Mouse (Mus musculus) heart, embryonic 10.5 days (tissue): ENCODE data around the gene Fgf14. TPM values are rescaled to one million over a fixed set of nuclear protein-coding genes. Genes with fewer than 3 reads are reported as not detected.
"Not testable (repeated sequence)": the region's sequence is repeated elsewhere in the genome, so short reads cannot be mapped to it uniquely, and the experiment has no call there.

Experiments used
- DNase-seq: peaks from one replicate; pipeline ENCODE4 v3.0.0-alpha.2; 2017; ENCODE audit warnings: low spot score
- H3K27ac ChIP-seq: fragments of 300-500 bp; sonication (generic); 2 replicates; pipeline ENCODE4 v1.5.1; 2016; ENCODE audit warnings: mild to moderate bottlenecking
- H3K27me3 ChIP-seq: fragments of 300-500 bp; sonication (generic); 2 replicates; pipeline ENCODE4 v1.6.1; 2016; ENCODE audit warnings: mild to moderate bottlenecking; ENCODE audit not compliant: poor library complexity, insufficient read depth, severe bottlenecking
- H3K36me3 ChIP-seq: fragments of 300-500 bp; sonication (generic); 2 replicates; pipeline ENCODE4 v1.6.1; 2016; ENCODE audit warnings: mild to moderate bottlenecking, moderate library complexity
- H3K4me1 ChIP-seq: fragments of 300-500 bp; sonication (generic); 2 replicates; pipeline ENCODE4 v1.6.1; 2016; ENCODE audit warnings: mild to moderate bottlenecking
- H3K4me3 ChIP-seq: fragments of 300-500 bp; sonication (generic); 2 replicates; pipeline ENCODE4 v1.5.1; 2016; ENCODE audit warnings: mild to moderate bottlenecking, moderate library complexity
- H3K9me3 ChIP-seq: fragments of 300-500 bp; sonication (generic); 2 replicates; pipeline ENCODE4 v1.6.1; 2016; ENCODE audit warnings: mild to moderate bottlenecking, moderate library complexity
- WGBS: fragments of 180-500 bp; shearing (Covaris S2); methylation state at CpG from one replicate; pipeline ENCODE4 v1.1.7; 2016; 5-methylcytosine and 5-hydroxymethylcytosine counted together
- polyA plus RNA-seq: library from polyadenylated mRNA; unstranded; fragments of >200 nt; fragmentation: Nextera tagmentation; extraction: Ambion mirVana; gene quantifications from 2 replicates; pipeline ENCODE4 v1.2.1, GENCODE M21; 2016

The Fgf14 gene
- polyA plus RNA-seq, 1 experiment from 2014 or later: 0.44 TPM

DNA sequence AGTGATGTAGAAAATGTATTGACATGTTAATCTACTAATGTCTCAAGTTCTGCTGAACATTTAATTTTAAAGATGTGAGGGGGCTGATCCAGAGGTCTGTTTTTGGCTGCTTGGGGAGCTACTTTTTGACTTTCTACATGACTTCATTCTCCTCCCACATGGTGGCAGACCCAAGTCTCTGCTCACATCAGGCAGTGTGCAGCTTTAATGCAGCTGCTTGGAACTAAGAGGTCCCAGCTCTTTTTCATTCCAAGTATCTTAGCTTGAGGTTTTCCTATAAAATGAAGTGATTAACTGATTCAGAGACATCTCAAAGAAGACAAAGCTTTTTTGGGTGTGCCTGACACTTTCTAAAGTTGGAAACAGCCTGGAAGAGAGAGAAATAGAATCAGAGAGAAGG is 232.1 kb downstream of the Fgf14 start:
- Histone ChIP-seq H3K27ac (no peak overlapping the region), H3K9me3 (no peaks in the 10 kb centered on the region), H3K4me1 (no peaks in the 10 kb centered on the region), H3K27me3 (no peaks in the 10 kb centered on the region), H3K36me3 (no peaks in the 10 kb centered on the region), H3K4me3 (no peak overlapping the region)
- no peak for DNase-seq

- H3K9me3 ChIP-seq, DNase-seq, H3K36me3 ChIP-seq, H3K4me3 ChIP-seq, H3K27ac ChIP-seq, H3K4me1 ChIP-seq, H3K27me3 ChIP-seq: not testable (repeated sequence)
- 38% methylated on average over 3 of the region's 3 CpGs for WGBS
These were observed 237.6 kb downstream of the Fgf14 start for GRCm38 (mm10) chr14:124439298-124439697.

DNA sequence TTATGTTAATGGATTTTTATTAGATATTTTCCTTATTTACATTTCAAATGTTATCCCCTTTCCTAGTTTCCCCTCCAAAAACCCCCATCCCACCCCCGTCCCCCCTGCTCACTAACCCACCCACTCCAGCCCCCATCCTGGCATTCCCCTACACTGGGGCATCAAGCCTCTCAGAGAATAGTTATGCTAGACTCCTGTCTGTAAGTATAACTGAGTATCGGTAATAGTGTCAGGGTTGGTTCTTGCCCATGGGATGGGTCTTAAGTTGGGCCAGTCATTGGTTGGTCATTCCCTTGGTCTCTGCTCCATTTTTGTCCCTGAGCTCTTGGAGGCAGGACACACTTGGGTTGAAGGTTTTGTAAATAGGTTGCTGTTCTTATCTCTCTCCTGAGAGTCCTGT is 265.0 kb downstream of the Fgf14 start:
- Histone ChIP-seq H3K4me1 (no peaks in the 10 kb centered on the region), H3K27ac (no peak overlapping the region), H3K27me3 (no peaks in the 10 kb centered on the region), H3K4me3 (no peak overlapping the region), H3K9me3 (no peaks in the 10 kb centered on the region), H3K36me3 (no peaks in the 10 kb centered on the region)
- no peak for DNase-seq
- WGBS: 72% methylated on average over 2 of the region's 2 CpGs

GRCm38 (mm10) chr14:124410945-124411344 is 266.0 kb downstream of the Fgf14 start:
- DNase-seq: no peak
- no peak overlapping the region for H3K27ac ChIP-seq
- no peaks in the 10 kb centered on the region for H3K27me3 ChIP-seq
- H3K9me3 ChIP-seq: no peaks in the 10 kb centered on the region
- H3K4me1 ChIP-seq: no peaks in the 10 kb centered on the region
- H3K4me3 ChIP-seq: no peak overlapping the region
- WGBS: 5% methylated on average over 1 of the region's 1 CpGs
- no peaks in the 10 kb centered on the region for H3K36me3 ChIP-seq

- no peaks in the 10 kb centered on the region for H3K4me1 ChIP-seq
- H3K27ac ChIP-seq: no peak overlapping the region
- H3K27me3 ChIP-seq: no peaks in the 10 kb centered on the region
- no peaks in the 10 kb centered on the region for H3K9me3 ChIP-seq
- no peaks in the 10 kb centered on the region for H3K36me3 ChIP-seq
- no peak for DNase-seq
- H3K4me3 ChIP-seq: no peak overlapping the region
These were observed 348.5 kb downstream of the Fgf14 start for GRCm38 (mm10) chr14:124328391-124328790.

- Histone ChIP-seq H3K27me3 (no peaks in the 10 kb centered on the region), H3K9me3 (no peaks in the 10 kb centered on the region), H3K36me3 (no peaks in the 10 kb centered on the region), H3K4me3 (no peak overlapping the region), H3K27ac (no peak overlapping the region), H3K4me1 (no peaks in the 10 kb centered on the region)
- WGBS: 58% methylated on average over 1 of the region's 1 CpGs
- DNase-seq: no peak
These were observed 357.8 kb downstream of the Fgf14 start for GRCm38 (mm10) chr14:124319017-124319718.

DNA sequence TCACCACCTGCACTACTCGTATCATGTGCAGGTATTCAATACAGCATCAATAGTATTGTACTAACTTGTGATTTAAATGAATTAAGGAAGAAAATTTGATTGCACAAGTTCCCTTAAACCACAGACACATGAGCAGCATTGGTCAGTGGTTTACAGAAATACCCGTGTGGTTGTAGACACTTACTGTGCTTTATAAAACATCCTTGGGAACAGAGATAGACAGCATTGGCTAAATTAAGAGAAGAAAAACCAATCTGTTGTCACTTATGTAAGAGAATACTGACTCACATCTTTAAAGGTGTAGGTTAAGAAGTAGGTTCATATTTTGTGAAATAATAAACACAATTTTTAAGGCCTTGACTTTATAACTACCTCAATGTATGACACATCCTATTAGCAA is 361.4 kb downstream of the Fgf14 start:
- 79% methylated on average over 2 of the region's 2 CpGs for WGBS

DNA sequence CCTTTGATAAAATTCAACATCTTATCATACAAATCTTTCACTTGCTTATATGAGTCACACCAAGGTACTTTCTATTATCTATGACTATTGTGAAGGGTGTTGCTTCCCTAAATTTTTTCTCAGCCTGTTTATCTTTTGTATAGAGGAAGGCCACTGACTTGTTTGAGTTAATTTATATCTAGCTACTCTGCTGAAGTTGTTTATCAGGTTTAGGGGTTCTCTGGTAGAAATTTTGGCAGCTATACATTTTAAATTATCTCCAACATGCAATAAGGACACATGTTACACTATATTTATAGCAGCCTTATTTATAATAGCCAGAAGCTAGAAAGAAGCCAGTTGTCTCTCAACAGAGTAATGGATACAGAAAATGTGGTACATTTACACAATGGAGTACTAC is 389.9 kb downstream of the Fgf14 start:
- Histone ChIP-seq H3K27me3 (no peaks in the 10 kb centered on the region), H3K27ac (no peak overlapping the region), H3K36me3 (no peaks in the 10 kb centered on the region), H3K9me3 (no peaks in the 10 kb centered on the region), H3K4me3 (no peak overlapping the region), H3K4me1 (no peaks in the 10 kb centered on the region)
- DNase-seq: no peak

More for the DNA sequence above, 361.4 kb downstream of the Fgf14 start:
- no peak for DNase-seq
- Histone ChIP-seq H3K27ac (no peak overlapping the region), H3K27me3 (no peaks in the 10 kb centered on the region), H3K9me3 (no peaks in the 10 kb centered on the region), H3K4me3 (no peak overlapping the region), H3K4me1 (no peaks in the 10 kb centered on the region), H3K36me3 (no peaks in the 10 kb centered on the region)

DNA sequence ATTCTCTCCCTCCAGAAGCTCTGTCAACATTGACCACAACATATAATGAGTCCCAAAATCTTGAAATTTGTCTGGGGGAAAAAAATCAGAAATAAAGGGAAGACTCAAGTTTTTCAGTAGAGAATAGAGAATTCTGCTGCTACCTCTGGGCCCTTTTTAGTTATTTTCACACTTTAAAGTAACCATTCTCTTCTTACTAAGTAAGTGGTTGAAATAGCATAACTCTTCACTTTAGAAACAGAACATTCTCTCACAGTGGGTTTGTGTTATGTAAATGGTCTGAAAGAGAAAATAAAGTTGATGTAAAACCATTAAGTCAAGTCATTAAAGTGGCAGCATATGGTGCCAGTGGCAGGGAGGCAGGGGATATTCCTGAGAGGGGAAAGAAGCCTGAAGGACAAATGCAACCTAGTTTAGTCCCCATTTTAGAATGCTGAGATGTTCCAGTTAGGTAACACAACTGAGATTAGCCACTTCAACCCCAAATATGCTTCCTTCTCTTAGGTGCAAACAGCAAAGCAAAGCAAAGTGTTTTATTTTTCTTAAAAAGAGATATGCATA is 398.5 kb downstream of the Fgf14 start:
- H3K9me3 ChIP-seq: no peaks in the 10 kb centered on the region
- no peaks in the 10 kb centered on the region for H3K27me3 ChIP-seq
- no peaks in the 10 kb centered on the region for H3K4me1 ChIP-seq
- DNase-seq: no peak
- H3K36me3 ChIP-seq: no peaks in the 10 kb centered on the region
- no peak overlapping the region for H3K4me3 ChIP-seq
- H3K27ac ChIP-seq: no peak overlapping the region

DNA sequence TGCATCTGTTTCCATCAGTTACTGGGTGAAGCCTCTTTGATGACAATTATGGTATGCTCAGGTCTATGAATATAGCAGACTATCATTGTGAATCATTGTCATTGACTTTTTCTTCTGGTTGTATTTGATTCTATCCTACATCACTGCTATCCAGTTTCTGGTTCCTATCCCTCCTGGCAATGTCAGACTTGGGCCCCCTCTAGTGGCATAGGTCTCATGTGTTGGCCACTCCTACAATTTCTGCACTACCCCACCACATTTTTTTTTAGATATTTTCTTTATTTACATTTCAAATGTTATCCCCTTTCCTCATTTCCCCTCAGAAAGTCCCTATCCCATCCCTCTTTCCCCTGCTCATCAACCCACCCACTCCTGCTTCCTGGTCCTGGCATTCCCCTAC is 409.9 kb downstream of the Fgf14 start:
- no peaks in the 10 kb centered on the region for H3K36me3 ChIP-seq
- no peaks in the 10 kb centered on the region for H3K9me3 ChIP-seq
- H3K27me3 ChIP-seq: no peaks in the 10 kb centered on the region
- no peak for DNase-seq
- H3K4me1 ChIP-seq: no peaks in the 10 kb centered on the region
- no peak overlapping the region for H3K27ac ChIP-seq
- no peak overlapping the region for H3K4me3 ChIP-seq

DNA sequence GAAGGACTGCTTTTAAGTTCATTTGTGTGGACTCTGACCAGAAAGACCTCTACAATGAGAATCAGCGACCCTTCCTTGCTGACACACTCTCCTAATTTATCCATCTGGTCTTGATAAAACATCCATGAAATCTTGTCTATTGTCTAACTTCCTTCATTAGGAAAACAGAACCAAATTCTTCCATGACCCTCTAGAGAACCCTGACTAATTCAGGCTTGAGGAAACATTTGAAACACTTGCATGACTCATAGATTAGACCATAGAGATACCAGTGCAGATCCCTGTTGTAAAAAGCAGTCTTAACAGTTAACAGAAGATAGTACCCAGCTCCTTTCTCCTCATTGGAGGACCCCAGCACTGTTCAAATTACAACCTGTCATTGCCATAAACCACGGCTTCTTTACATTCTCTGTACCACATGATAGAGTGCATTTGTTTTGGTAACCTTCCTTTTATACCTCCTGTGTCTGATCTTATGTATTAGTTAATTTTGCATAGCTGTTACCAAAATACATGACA is 412.3 kb downstream of the Fgf14 start:
- Histone ChIP-seq H3K4me1 (no peaks in the 10 kb centered on the region), H3K9me3 (no peaks in the 10 kb centered on the region), H3K4me3 (no peak overlapping the region), H3K27me3 (no peaks in the 10 kb centered on the region), H3K36me3 (no peaks in the 10 kb centered on the region), H3K27ac (no peak overlapping the region)
- DNase-seq: no peak
- WGBS: 34% methylated on average over 2 of the region's 2 CpGs

- H3K4me1 ChIP-seq: no peaks in the 10 kb centered on the region
- H3K27me3 ChIP-seq: no peaks in the 10 kb centered on the region
These were observed 413.7 kb downstream of the Fgf14 start for GRCm38 (mm10) chr14:124263199-124263598.

DNA sequence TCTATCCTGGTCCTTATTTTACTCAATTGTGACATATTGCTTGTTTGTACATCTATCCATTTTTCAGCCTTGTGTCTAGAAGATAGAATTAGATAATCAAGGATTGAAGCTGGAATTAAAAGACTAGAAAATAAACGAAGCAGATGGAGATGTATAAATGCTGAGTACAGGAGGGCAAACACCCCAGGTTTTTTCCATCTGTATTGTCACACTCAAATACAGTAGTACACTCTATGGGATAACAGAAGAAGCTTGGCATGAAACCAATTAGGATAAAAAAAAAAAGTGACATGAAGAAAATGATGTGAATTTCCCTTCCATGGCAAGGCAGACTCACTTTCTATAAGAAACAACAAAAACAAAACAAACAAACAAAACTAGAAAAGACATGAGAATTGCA is 429.4 kb downstream of the Fgf14 start:
- Histone ChIP-seq H3K4me1 (no peaks in the 10 kb centered on the region), H3K4me3 (no peak overlapping the region), H3K27ac (no peak overlapping the region), H3K36me3 (no peaks in the 10 kb centered on the region), H3K27me3 (no peaks in the 10 kb centered on the region), H3K9me3 (no peaks in the 10 kb centered on the region)
- DNase-seq: no peak
- 60% methylated on average over 1 of the region's 1 CpGs for WGBS

More at GRCm38 (mm10) chr14:124263199-124263598, 413.7 kb downstream of the Fgf14 start:
- DNase-seq: no peak
- Histone ChIP-seq H3K9me3 (no peaks in the 10 kb centered on the region), H3K27ac (no peak overlapping the region), H3K36me3 (no peaks in the 10 kb centered on the region), H3K4me3 (no peak overlapping the region)

GRCm38 (mm10) chr14:124223445-124223844 is 453.5 kb downstream of the Fgf14 start:
- H3K36me3 ChIP-seq: no peaks in the 10 kb centered on the region
- DNase-seq: no peak
- no peaks in the 10 kb centered on the region for H3K27me3 ChIP-seq
- H3K9me3 ChIP-seq: no peaks in the 10 kb centered on the region
- no peak overlapping the region for H3K4me3 ChIP-seq
- no peak overlapping the region for H3K27ac ChIP-seq
- WGBS: 47% methylated on average over 2 of the region's 2 CpGs
- no peaks in the 10 kb centered on the region for H3K4me1 ChIP-seq
